Mouse (Mus musculus) G1E (cell line): Measurements from ENCODE around the gene Tardbp.

ENCODE experiments used
- CTCF ChIP-seq: IDR thresholded peaks from 2 replicates; pipeline ENCODE4 v1.5.1; 2012; ENCODE audit warnings: low read depth, low read length, inconsistent platforms, mixed read lengths
- GATA1 ChIP-seq: IDR thresholded peaks from 2 replicates; pipeline ENCODE4 v1.6.1; 2012; ENCODE audit warnings: borderline replicate concordance, low read length, inconsistent platforms, mixed read lengths
- TAL1 ChIP-seq: conservative IDR thresholded peaks from 2 replicates; pipeline ENCODE4 v1.6.1; 2012; ENCODE audit warnings: low read depth, low read length, inconsistent platforms, mixed read lengths

GRCm38 (mm10) chr4:148633395-148634061 lies 6.7 kb upstream of the Tardbp start:
- no peak for TF ChIP-seq CTCF
- no peak for TF ChIP-seq GATA1
- TF ChIP-seq TAL1, result no peak
